Mouse (Mus musculus) CD4-positive, CD25-positive, alpha-beta regulatory T cell, adult 2 months (primary cell): Measurements from ENCODE around the gene Rbm38.

ENCODE experiments used
- DNase-seq: peaks from one replicate; pipeline ENCODE4 v3.0.0-alpha.2; 2012; ENCODE audit warnings: low read depth, low spot score

The Rbm38 gene

GRCm38 (mm10) chr2:173057623-173058022 is 37.3 kb downstream of the Rbm38 start:
- DNase-seq = no peak

- DNase-seq = no peak
Observed at GRCm38 (mm10) chr2:173058263-173058662, 38.0 kb downstream of the Rbm38 start.

GRCm38 (mm10) chr2:173060450-173060849 is 40.2 kb downstream of the Rbm38 start:
- DNase-seq = no peak

GRCm38 (mm10) chr2:173061443-173062351 is 41.4 kb downstream of the Rbm38 start:
- peak; percentile 55 for DNase-seq

- DNase-seq = peak; percentile 64
Observed at GRCm38 (mm10) chr2:173063219-173063618, 42.9 kb downstream of the Rbm38 start.

GRCm38 (mm10) chr2:173064864-173065263 is 44.6 kb downstream of the Rbm38 start:
- DNase-seq = no peak

GRCm38 (mm10) chr2:173072948-173073347 is 52.6 kb downstream of the Rbm38 start:
- no peak for DNase-seq

- no peak for DNase-seq
Observed at GRCm38 (mm10) chr2:173073666-173074065, 53.4 kb downstream of the Rbm38 start.

- peak; percentile 39 for DNase-seq
Observed at GRCm38 (mm10) chr2:173076921-173077320, 56.6 kb downstream of the Rbm38 start.

- DNase-seq = no peak
Observed at GRCm38 (mm10) chr2:173079766-173080549, 59.7 kb downstream of the Rbm38 start.

- DNase-seq = peak; percentile 86
Observed at GRCm38 (mm10) chr2:173080785-173081241, 60.5 kb downstream of the Rbm38 start.

GRCm38 (mm10) chr2:173082706-173083105 is 62.4 kb downstream of the Rbm38 start:
- DNase-seq = peak; percentile 71

GRCm38 (mm10) chr2:173083106-173083505 is 62.8 kb downstream of the Rbm38 start:
- no peak for DNase-seq

GRCm38 (mm10) chr2:173083712-173084475 is 63.6 kb downstream of the Rbm38 start:
- DNase-seq = peak; percentile 95
